Mouse (Mus musculus) kidney, postnatal 14 days (tissue): ENCODE results near the gene Chdh.

ENCODE experiments used
- DNase-seq: peaks from one replicate; pipeline ENCODE4 v3.0.0; 2022; ENCODE audit warnings: mixed read lengths

Chdh gene

DNA sequence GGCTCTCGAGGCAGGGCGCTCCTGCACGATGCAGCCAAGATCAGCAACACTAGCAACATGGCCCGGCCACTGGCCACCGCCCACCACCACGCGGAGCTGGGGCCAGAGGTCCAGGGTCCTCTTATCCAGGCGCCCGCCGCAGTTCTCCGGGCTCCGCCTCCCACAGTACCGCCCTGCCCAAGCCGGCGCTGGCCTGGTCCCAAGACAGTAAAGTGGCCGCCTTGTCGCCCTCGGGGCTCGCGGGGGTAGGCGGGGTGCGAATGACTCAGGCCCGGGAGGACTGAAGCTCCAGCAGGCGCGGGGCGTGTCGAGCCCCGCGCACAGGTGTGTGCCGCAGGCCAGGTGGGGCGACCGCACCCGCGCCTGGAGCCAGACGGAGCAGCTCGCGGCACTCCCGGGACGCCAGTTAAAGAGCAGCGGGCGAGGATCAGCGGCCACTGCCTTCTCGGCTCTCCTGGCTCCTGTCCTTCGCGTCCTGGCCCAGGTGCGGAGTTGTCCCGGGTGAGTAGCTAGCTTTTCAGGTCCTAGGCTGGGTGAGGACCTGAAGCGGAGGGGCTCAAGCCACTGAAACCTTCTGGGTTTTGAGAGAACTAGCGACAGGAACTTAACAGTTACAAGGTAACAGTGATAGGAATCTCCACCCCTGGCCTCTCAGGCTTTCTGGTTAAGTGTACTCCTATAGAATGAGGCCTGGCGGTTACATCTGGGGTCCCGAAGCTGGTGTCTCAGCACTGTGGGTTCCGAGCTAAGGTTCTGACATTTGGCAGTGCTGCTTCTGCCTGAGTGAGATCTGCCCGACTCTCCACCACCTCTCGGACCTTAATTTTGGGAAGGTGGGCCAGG lies at the start of gene Chdh, which contains the start of gene Il17rb:
Chdh (plus strand) TSS at position 291 of the 843 bp plus-strand sequence.
Il17rb (minus strand) TSS at position 164 of the 843 bp plus-strand sequence.
- peak; percentile 90 for DNase-seq

DNA sequence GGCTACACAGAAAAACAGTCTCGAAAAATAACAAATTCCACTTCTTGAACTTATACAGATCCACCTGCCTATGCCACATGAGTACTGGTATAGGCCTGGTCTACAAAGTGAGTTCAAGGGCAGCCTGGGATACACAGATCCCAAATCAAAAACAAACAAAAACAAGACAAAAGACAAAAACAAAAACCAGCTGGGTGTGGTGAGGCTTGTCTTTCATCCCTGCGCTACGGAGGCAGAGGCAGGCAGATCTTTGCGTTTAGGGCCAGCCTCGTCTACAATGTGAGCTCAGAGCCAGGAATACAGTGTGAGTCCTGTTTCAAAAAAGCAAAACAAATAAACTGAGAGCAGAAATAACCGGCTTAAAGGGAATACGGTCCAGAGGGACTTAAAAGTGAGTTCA lies 41.2 kb upstream of the Chdh start:
- no peak for DNase-seq

DNA sequence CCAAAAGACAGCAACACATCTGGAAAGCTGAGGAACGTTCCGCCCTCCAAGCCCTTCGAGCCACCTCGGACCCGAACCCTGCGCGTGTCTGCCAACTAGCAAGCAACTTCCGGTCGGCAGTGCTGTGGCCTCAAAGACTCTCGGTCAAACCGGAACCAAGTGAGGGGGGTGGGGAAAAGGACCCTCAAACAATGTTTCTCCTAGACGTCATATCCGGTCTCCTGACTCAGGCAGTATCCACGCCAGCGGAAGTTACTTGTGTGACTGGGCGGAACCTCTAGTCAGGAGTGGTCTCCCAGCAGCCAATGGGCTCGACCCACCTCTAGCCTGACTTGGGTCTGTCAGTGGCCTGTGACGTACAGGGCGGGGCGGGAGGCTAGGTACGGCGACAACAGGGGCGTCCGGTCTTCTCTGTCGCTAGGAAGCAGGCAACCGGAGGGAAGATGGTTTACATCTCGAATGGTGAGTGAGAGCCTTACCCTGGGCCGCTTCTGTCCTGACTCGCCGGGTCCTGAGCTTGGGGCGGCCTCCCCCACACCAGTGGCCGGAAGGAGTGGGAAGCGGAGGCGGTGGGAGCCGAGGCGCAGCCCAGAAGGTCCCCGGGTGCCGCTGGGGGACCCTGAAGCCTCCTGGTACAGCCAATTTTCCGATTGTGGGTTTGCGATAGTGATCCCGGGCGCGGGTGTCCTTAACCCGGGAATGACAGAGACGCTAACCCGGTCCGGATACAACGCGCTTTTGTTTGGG lies 40.6 kb upstream of the Chdh start, which contains the start of gene Selenok:
Selenok (plus strand) TSS at position 234 of the 747 bp plus-strand sequence.
- peak; percentile 98 for DNase-seq

DNA sequence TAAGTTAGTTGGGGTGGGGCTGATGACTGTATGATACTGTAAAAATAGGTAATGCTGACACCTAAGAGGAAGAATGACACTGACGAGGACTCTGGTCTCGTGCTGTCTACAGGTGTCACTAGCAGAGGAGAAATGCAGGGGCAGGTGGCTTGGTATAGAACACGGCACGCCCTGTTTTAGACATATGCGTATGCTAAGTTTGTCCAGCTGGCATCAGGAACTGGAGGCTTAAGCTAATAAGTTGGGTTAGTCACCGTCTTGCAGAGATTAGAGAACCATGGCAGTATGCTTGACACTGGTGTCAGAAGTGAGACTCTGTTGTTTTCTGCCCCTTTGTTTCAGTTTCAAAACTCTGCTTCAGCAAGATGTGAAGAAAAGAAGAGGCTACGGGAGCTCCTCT lies 37.4 kb upstream of the Chdh start:
- no peak for DNase-seq

DNA sequence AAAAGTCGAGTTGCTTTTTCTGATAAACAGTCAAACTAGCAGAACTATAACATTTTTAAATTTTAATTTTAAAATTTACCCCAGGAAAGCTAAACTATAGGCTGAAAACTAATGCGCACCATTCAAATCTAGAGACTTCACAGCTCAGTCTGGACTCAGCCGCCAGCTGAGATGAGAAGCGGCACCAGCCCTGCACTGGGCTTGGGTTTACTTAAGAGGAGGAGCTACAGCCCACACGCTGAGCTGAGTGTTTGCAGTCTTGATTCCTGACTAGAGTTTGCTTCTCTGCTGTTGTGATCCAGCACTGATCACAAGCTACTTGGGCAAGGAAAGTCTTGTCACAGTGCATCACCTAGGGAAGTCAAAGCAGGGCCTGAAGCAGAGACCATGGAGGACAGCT lies 36.8 kb upstream of the Chdh start:
- no peak for DNase-seq

DNA sequence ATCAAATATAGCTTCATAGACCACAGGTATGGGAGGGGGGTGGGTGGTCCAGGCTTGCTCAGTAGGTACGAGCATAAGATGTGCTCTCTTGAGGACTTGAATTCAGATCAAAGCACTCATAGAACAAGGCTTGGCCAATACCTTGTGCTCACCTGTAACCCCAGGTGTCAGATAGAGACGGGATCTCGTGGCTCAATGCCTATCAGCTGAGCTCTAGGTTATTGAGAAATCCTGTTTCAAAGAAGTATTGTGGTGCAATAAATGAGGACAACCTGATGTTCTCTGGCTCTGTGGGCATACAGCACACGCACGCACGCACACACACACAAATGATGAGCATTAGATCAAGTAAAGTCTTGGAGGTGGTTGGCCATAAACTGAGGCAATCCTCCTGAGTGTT lies 31.9 kb upstream of the Chdh start:
- DNase-seq: no peak

DNA sequence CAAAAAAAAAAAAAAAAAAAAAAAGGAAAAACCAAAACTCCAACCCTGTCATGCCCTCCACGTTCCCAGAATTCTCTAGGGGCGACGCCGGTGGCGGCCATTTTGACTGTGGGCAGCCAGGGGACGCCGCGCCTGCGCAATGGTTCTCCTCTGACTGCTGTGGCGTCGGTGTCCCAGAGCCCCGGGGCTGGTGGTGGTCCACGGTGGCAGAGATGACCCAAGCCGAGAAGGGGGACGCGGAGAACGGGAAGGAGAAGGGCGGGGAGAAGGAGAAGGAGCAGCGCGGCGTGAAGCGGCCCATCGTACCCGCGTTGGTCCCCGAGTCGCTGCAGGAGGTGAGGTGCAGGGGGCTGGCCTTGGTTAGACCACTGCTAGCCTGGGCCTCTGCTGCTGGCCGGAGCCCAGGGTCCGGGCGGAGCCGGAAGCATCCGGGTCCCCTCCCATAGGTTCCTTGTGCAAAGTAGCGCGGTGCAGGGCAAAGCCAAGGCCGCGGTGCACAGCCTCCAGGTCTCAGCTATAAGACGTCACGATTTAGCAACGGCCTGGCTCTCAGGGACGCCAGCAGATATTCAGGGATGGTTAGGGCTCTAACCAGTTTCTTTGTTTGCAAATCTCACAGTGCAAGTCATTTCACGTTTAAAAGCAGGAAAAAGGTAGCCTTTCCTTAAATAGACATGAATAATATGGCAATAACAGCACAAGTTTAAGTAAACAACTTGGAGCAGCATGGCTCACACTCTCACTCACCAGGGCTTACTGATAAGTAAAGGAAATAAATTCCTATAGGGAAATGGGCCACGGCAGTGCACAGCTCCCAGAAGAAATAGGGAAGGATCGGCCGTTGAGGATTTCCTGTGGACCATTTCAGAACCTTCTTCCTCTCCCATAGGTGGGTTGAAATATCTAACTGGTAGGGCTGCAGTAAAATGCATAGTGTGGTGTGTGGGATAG lies 30.3 kb upstream of the Chdh start, which contains the start of gene Actr8:
Actr8 (plus strand) TSS at position 84 of the 951 bp plus-strand sequence.
- peak; percentile 95 for DNase-seq

DNA sequence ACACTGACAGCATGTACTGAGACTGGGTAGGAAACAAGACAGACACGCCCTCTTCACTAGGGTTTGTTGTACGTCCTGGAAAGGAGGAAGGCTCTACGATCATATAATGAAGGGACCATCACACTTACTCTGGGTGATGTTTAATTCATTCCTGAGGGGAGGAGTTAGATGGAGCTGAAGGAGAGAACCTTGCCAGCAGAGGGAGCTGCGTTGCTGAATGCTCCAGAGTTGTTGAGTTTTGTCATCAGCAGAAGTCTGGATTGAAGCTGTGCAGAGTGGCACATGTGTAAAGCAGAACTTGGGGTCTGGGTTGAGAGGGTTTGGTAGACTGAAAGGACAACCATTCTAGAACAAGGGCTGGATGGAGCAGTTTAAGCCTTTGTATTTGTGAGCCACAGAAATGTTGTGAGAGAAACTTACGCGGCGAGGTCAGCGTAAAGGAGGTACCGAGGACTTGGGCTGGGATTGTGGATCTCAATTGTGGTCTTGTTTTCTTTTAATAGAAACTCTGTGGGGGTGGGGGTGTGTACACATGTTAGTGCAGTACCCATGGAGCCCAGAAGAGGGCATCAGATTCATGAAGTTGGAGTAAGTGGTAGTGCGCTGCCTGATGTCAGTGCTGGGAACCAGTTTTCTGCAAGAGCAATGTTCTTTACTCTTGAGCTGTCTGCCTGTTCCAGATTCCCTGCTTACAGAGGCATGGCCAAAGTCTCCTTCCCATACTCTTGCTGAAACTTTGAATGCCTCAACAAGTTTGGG lies 28.2 kb upstream of the Chdh start:
- peak; percentile 32 for DNase-seq

DNA sequence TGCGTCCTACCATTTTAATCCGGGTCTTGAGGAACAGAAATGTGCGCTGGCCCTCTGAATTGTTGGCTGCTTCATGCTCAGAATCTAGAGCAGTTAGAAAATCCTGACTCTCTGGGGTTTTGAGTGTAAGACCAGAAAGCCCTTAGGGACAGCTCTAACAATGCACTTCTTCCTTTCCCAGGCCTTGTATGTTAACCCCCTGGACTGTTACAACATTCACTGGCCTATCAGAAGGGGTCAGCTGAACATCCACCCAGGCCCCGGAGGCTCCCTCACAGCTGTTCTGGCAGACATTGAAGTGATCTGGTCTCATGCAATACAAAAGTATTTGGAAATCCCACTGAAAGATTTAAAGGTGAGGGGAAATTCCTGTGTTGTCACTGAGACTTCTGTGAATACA lies 22.7 kb upstream of the Chdh start:
- no peak for DNase-seq

DNA sequence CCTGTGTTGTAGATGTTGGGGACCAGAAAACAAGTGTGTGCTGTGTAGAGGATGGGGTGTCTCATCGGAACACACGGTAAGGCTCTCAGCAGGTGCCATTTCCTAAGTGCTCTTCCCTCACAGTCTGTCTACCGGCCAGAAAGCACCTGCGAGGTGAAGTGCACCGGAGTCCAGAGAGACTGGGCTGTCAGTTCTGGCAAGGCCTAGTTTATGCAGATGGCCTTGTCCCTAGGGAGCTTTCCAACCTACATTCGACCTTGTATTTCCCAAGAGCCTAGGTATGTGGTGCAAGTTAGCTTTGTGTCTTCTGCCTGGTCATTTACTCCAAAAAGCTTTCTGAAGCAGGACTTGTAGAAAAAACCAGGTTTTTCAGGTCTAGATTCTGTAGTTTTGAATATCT lies 21.5 kb upstream of the Chdh start:
- no peak for DNase-seq

DNA sequence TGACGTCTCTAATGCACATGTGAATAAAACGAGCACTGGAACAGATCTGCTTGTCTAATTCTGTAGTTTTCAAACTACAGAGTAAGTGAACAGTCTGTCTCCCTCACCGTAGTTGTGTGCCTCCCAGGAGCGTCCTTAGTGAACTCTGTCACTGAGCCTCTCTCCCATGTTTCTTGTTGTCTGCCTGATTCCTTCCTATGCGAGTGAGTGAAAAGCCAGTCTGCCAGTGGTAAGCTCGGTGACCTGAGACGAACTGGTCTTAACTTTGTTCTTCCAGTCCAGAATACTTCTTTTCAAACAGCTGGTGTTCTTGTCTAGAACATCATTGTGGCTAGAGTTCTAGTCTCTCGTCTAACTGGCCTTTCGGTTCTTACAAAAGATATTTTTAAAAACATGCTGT lies 21.1 kb upstream of the Chdh start:
- DNase-seq: peak; percentile 23

DNA sequence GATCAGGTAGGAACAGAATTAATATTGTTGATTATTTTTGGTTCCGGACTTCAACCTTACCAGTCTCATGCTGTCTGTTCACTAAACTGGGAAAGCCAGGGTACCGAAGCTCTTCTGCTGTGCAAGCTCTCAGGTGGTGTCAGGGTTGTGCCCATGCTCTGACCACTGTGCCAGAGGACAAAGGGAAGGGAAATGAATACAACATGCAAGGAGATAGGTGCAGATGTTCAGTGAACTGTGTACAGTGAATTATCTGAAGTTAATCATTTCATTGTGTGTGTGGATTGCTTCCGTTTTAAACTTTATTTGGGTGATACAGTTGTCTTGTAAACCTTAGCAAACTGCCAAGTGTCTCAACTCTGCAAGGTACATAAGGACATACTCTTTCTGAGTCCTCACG lies 20.5 kb upstream of the Chdh start:
- no peak for DNase-seq

DNA sequence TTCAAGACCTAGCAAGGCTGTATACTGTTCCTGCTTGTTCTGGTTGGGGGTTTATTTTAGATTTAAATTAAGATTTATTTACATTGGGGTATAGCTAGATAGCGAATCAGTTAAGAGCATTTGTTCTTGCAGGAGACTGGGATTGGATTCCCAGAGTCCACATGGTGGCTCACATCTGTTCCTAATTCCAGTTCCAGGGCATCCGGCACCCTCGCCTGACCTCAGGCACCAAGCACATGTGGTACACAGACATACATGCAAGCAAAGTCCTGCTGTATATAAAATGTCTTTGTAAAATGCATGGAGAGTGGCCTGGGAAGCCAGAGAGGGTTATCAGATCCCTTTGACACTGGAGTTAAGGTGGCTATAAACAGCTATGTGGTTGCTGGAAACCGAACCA lies 13.8 kb upstream of the Chdh start:
- DNase-seq: no peak

DNA sequence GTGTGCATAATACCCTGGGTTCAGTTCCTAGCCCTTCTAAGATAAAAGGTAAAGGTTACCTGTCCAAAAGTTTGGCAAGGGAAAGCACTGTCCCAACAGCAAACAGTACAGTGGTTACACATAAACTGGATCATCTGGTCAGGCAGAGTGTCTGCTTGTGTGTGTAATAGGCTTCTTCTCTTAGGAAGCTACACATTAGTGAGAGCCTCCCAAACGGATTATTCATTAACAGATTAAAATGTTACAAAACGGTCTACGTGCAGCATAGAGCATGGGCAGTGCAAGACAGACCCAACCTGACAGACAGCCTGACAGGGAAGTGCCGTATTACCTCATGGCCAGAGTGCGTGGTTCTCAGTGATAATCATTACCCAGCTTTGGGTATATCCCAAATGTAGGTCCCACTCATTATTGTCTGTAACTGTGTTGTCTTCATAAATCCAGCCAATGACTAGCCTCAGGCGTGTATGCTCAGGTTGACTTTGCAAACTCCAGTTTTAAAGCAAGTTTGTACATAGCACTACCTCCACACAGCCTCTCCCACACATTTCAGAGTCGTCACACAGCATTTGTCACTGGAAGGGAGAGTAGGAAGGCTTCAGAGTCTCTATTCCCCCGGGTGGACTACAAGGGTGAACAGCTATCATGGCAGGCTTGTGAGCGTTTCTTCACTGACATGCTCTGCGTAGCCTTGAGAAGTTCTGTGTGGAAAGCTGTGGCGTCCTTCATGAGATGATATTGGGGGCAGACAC lies 12.6 kb upstream of the Chdh start:
- peak; percentile 71 for DNase-seq

DNA sequence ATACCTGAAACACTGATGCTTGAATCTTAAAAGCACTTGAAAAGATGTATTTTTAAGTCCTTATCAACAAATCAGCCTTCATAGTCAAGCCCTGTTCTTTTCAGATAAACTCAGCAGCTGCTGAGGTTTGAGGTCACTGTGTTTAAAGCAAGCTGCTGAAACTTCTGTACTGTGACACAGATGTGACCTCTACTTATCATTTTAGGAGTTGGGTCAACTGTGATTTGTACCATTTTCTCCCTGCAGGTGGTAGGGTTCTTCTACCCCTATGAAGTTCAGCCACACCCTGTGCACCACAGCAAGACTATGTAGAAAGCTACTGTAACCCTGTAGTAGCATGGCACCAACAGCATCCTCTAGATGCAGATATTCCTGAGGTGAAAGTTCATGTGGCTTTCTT lies 11.5 kb upstream of the Chdh start:
- no peak for DNase-seq

DNA sequence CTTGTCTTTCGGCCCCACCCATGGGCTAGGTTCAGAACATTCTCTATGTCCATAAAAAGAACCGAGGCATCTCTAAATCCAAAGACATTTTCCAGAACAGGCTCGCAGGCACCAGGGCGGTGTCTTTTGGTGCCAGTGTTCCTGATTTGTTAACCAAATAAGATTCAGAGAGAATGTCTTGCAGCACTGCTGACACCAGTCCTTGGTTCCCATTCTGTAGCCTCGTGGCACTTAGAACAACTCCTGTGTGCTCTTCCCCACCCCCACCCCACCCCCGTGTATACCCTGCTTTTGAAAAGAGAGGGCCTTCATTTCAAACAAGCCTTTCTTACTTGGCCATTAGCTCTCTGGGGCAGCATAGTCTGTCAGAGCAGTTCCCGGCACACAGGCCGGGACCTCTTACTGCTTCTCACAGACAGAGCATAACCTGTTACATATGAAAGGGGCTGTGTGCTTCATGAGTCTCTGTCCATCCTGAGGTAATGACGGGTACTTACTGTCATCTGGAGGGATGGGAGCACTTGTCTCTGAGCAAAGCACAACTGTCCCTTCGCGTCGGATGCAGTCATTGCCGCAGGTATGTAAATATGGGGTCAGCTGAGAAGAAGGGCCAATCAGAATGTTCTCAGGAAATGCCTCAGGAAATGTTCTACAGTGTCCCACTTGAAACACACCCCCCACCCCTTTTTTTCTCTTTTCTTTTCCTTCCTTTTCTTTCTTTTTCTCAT lies 9.9 kb upstream of the Chdh start:
- no peak for DNase-seq

DNA sequence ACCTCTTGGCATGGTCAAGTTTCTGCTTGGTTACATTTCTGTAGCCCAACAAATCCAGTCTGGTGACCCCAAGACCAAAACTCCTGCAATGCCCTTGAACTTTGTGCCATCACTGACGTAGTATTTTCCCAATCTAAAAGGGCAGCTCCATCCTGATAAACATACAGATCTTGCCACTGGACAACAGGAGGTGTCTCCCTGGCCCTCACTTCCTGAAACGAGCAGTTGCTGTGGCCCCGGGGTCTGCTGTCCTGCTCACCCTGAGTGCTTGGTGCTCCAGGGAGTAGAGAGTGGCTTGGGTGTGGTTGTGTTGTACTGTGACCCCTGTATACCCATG lies 9.4 kb upstream of the Chdh start:
- no peak for DNase-seq

DNA sequence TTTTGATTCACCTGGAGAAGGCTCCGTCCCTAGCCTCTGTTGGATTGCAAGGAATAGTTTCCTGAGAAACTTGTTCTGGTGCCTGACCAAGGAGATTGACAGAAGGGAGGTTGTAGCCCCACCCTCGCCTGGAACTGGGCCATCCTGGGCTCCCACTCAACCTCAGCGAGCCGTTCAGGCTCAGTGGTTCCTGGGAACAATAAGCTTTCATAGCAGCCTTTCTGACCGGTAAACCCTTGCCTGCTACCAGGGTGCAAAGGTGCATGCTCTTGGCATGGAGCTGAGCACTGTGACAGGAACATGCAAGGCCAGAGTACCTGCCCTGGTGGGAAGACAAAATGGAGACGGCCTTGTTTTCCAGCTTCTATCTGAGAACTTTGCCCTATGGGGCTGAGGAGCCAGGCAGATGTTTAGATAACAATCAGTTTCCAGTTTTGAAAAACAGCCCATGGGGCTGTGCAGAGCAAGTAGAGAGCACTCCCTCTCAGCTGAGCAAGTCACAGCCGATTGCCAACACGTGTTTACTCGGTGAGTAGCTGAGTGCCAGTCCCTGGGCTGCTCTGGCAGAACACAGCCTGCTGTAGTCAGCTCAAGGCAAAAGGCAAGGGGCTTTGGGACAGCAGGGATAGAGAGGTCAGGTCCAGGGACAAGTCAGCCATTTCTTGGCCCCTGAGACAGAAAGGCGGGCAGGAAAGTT lies 1.2 kb downstream of the Chdh start:
- peak; percentile 93 for DNase-seq

DNA sequence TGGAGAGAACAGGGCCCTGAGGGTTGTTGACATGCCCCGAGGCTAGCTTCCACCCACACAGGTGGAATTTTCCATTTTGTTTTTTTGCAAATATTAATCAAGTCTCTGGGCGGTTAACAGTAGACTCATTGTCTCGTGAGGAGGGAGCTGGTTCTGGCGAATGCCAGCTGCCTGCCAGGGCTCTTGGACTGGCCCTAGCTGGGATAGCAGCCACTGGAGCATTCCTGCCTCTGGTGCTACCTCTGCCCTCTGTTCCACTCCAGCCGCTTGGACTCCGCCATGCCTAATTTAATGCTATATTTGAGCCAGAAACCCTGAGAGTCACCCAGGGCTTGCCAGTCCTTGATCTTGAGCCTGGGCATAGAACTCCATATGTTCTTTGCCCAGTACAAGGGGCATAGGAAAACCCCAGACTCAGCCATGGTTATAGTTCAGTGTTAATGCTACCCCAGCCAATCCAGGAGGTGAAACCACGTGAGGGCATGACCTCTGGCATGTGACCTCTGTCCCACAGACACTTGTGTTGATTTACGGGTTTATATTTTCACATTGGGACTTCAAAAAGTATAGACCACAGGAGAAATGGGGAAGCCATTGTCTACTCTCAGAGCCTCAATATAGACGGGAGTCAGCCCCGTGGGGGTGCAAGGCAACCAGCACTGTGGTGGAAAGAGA lies 3.2 kb downstream of the Chdh start:
- peak; percentile 87 for DNase-seq
